Mouse (Mus musculus): ENCODE data around the gene Kansl2. TPM values are rescaled to one million over a fixed set of nuclear protein-coding genes. Genes with fewer than 3 reads are reported as not detected.
A peak's percentile ranks its signal among the peaks of the same experiment; 100 is the strongest.

The Kansl2 gene
- polyA plus RNA-seq, 1 experiment from 2014 or later, result 94.3 TPM

DNA sequence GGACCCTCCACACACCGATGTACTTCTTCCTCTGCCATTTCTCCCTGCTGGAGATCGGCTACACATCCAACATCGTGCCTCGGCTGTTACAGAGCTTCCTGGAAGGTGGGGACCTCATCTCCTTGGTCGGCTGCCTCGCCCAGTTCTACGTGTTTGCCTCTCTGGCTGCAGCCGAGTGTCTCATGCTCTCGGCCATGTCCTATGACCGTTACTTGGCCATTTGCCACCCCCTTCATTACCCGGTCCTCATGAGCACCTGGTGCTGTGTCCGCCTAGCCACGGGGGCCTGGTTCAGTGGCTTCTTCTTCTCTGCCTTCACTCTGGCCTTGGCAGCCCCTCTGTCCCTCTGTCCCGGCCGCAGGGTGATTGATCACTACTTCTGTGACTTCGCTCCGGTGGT is 36.4 kb downstream of the Kansl2 start:
- H3K9me3 ChIP-seq (ENCODE audit: control insufficient read depth, low read length), result no peaks in the 10 kb centered on the region
- no peak overlapping the region for H3K4me3 ChIP-seq (ENCODE audit: low read depth, low read length)
- H3K9ac ChIP-seq (ENCODE audit: low read depth, low read length), result no peak overlapping the region
- H3K27me3 ChIP-seq (replicated peaks; ENCODE audit: control insufficient read depth, insufficient read depth, low read length), result no peaks in the 10 kb centered on the region
- H3K4me2 ChIP-seq (ENCODE audit: low read depth, low read length), result no peak overlapping the region
- no peaks in the 10 kb centered on the region for H3K36me3 ChIP-seq (ENCODE audit: control insufficient read depth, insufficient read depth, low read length)
- no peak overlapping the region for H3K27ac ChIP-seq (replicated peaks; ENCODE audit: low read depth, low read length)
- no peaks in the 10 kb centered on the region for H3K4me1 ChIP-seq (ENCODE audit: control insufficient read depth, insufficient read depth, low read length)
- 90% methylated on average over 17 of the region's 17 CpGs for WGBS
- ATAC-seq (ENCODE audit: low read depth) (no peak), DNase-seq (ENCODE audit: low spot score) (no peak)

DNA sequence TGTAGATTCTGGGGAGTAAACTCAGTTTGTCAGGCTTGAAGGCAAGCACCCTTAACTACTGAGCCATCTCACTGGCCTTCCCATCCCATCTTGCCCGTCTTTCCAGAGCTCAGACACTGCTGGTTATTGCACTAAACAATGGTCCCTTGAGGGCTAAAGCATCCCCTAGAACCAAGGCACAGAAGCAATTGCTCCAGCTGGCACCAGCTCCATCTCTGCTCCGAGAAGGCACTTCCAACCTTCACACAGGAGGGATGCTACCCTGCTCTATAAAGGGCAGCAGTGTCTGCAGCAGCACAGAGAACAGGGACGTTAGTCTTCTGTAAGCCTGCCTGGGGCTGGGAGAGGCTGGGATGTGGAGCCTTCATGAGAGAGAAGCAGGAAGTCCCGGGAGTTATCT is 42.0 kb downstream of the Kansl2 start, which contains the start of gene Olfr279:
Gene Olfr279 (plus strand): TSS at position 301 of the 400 bp plus-strand sequence.
- Histone ChIP-seq H3K4me3 (ENCODE audit: low read depth, low read length) (no peak within 1 kb of the TSS), H3K27me3 (replicated peaks; ENCODE audit: control insufficient read depth, insufficient read depth, low read length) (no peaks in the 10 kb centered on the region), H3K9ac (ENCODE audit: low read depth, low read length) (no peak within 1 kb of the TSS), H3K9me3 (ENCODE audit: control insufficient read depth, low read length) (no peaks in the 10 kb centered on the region), H3K27ac (replicated peaks; ENCODE audit: low read depth, low read length) (no peak within 1 kb of the TSS), H3K4me2 (ENCODE audit: low read depth, low read length) (no peak within 1 kb of the TSS), H3K36me3 (ENCODE audit: control insufficient read depth, insufficient read depth, low read length) (no peaks in the 10 kb centered on the region), H3K4me1 (ENCODE audit: control insufficient read depth, insufficient read depth, low read length) (no peaks in the 10 kb centered on the region)
- ATAC-seq (ENCODE audit: low read depth) (no peak), DNase-seq (ENCODE audit: low spot score) (no peak)
- 31% methylated on average over 4 of the region's 4 CpGs for WGBS

GRCm38 (mm10) chr15:98491332-98491731 is 42.7 kb downstream of the Kansl2 start:
- Histone ChIP-seq H3K9me3 (ENCODE audit: control insufficient read depth, low read length) (no peaks in the 10 kb centered on the region), H3K4me1 (ENCODE audit: control insufficient read depth, insufficient read depth, low read length) (no peaks in the 10 kb centered on the region), H3K4me2 (ENCODE audit: low read depth, low read length) (no peak overlapping the region), H3K4me3 (ENCODE audit: low read depth, low read length) (no peak overlapping the region), H3K36me3 (ENCODE audit: control insufficient read depth, insufficient read depth, low read length) (no peaks in the 10 kb centered on the region), H3K27ac (replicated peaks; ENCODE audit: low read depth, low read length) (no peak overlapping the region), H3K9ac (ENCODE audit: low read depth, low read length) (no peak overlapping the region), H3K27me3 (replicated peaks; ENCODE audit: control insufficient read depth, insufficient read depth, low read length) (no peaks in the 10 kb centered on the region)
- ATAC-seq (ENCODE audit: low read depth), result no peak
- 79% methylated on average over 2 of the region's 2 CpGs for WGBS
- no peak for DNase-seq (ENCODE audit: low spot score)

DNA sequence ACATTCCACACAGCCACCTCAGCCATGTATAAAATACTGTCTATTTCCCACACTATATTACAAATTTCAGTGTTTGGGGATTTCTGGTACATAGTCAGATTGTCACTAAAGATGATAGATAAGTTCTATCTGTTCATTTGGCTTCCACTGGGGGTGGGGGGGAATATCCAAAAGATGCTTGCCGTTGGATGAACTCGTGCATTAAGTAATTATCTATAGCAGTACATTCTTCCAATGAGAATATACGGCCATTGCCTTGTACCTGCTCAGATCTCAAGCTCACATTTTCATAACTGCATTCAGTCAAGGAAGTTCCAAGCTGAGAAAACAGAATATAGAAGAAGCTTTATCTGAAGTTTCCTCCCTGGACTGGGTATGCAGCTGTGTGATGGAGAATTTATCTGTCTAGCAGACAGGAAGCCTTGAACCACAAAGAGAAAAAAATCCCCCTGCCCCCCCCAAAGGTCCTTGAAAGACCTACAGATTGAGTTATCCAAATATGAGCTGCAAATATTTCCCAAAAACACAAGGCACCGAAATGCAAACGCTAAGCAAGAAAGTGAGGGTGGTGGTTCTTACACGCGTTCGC is 47.5 kb downstream of the Kansl2 start:
- H3K27me3 ChIP-seq (replicated peaks; ENCODE audit: control insufficient read depth, insufficient read depth, low read length), result no peaks in the 10 kb centered on the region
- no peak for DNase-seq (ENCODE audit: low spot score)
- 93% methylated on average over 8 of the region's 8 CpGs for WGBS

DNA sequence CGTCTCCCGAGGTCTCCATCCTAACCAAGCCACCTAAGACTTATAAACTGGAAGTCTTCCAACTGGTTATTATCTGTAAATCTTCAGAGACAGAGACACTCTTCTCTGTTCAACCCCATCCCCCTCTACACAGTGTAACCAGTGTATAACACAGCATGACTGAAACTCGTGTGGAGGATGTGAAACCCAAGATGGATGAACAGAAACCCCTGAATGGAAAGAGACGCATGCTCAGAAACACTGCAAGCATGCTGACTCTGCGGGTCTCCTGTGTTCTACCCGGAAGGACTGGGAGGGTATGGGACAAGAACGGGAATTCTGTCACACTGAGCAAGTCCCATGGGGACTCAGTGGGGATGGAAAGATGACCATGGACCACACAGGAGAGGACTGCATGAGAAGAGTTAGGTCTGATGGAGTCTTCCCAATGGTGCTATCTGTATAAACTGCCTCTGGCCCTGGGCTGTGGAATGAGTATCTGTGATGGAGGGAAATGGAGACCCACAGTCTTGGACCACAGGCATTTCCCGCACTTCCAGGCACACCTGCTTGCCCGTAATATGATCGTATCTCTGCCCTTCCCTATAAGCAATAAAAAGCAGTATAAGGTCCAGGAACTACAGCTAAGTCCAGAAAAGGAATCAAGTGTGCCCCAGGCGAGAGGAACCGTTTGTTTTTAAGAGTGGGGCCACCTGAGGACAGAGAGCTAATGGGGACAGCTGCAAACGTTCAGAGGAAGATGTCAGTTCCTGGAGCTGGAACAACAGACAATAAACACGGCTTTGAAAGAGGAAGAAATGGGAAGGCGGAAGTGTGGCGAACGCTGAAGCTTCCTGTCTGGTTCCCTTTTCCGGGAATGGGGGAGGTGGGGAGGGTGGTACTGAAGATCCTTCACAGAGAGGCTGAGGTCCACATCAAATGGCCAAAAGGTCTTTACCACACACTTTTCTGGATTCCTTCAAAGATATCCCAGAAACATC is 49.9 kb downstream of the Kansl2 start:
- WGBS, result 55% methylated on average over 18 of the region's 18 CpGs
- DNase-seq (ENCODE audit: low spot score) (peak; percentile 20), ATAC-seq (ENCODE audit: low read depth) (no peak)
- Histone ChIP-seq H3K9ac (ENCODE audit: low read depth, low read length) (no peak overlapping the region), H3K4me1 (ENCODE audit: control insufficient read depth, insufficient read depth, low read length) (no peaks in the 10 kb centered on the region), H3K36me3 (ENCODE audit: control insufficient read depth, insufficient read depth, low read length) (no peaks in the 10 kb centered on the region), H3K4me3 (ENCODE audit: low read depth, low read length) (no peak overlapping the region), H3K4me2 (ENCODE audit: low read depth, low read length) (no peak overlapping the region), H3K27ac (replicated peaks; ENCODE audit: low read depth, low read length) (no peak overlapping the region), H3K9me3 (ENCODE audit: control insufficient read depth, low read length) (no peaks in the 10 kb centered on the region), H3K27me3 (replicated peaks; ENCODE audit: control insufficient read depth, insufficient read depth, low read length) (no peaks in the 10 kb centered on the region)

More for the DNA sequence above, 47.5 kb downstream of the Kansl2 start:
- Histone ChIP-seq H3K4me3 (ENCODE audit: low read depth, low read length) (no peak overlapping the region), H3K9ac (ENCODE audit: low read depth, low read length) (no peak overlapping the region), H3K27ac (replicated peaks; ENCODE audit: low read depth, low read length) (no peak overlapping the region), H3K4me2 (ENCODE audit: low read depth, low read length) (no peak overlapping the region), H3K36me3 (ENCODE audit: control insufficient read depth, insufficient read depth, low read length) (no peaks in the 10 kb centered on the region), H3K9me3 (ENCODE audit: control insufficient read depth, low read length) (no peaks in the 10 kb centered on the region), H3K4me1 (ENCODE audit: control insufficient read depth, insufficient read depth, low read length) (no peaks in the 10 kb centered on the region)
- no peak for ATAC-seq (ENCODE audit: low read depth)

- WGBS, result 62% methylated on average over 3 of the region's 3 CpGs
These were observed 51.4 kb downstream of the Kansl2 start, which contains the start of gene Lalba for GRCm38 (mm10) chr15:98482701-98483100. TSS of gene Lalba (minus strand) at chr15:98482721.

GRCm38 (mm10) chr15:98479568-98480102 is 54.4 kb downstream of the Kansl2 start:
- Histone ChIP-seq H3K4me2 (ENCODE audit: low read depth, low read length) (no peak overlapping the region), H3K36me3 (ENCODE audit: control insufficient read depth, insufficient read depth, low read length) (no peaks in the 10 kb centered on the region), H3K9me3 (ENCODE audit: control insufficient read depth, low read length) (no peaks in the 10 kb centered on the region), H3K4me3 (ENCODE audit: low read depth, low read length) (no peak overlapping the region), H3K27me3 (replicated peaks; ENCODE audit: control insufficient read depth, insufficient read depth, low read length) (no peaks in the 10 kb centered on the region), H3K9ac (ENCODE audit: low read depth, low read length) (no peak overlapping the region), H3K4me1 (ENCODE audit: control insufficient read depth, insufficient read depth, low read length) (no peaks in the 10 kb centered on the region), H3K27ac (replicated peaks; ENCODE audit: low read depth, low read length) (no peak overlapping the region)
- WGBS, result 75% methylated on average over 7 of the region's 7 CpGs
- DNase-seq (ENCODE audit: low spot score) (no peak), ATAC-seq (ENCODE audit: low read depth) (no peak)

More at GRCm38 (mm10) chr15:98482701-98483100, 51.4 kb downstream of the Kansl2 start, which contains the start of gene Lalba:
- Histone ChIP-seq H3K9me3 (ENCODE audit: control insufficient read depth, low read length) (no peaks in the 10 kb centered on the region), H3K27ac (replicated peaks; ENCODE audit: low read depth, low read length) (no peak within 1 kb of the TSS), H3K4me1 (ENCODE audit: control insufficient read depth, insufficient read depth, low read length) (no peaks in the 10 kb centered on the region), H3K9ac (ENCODE audit: low read depth, low read length) (no peak within 1 kb of the TSS), H3K4me3 (ENCODE audit: low read depth, low read length) (no peak within 1 kb of the TSS), H3K36me3 (ENCODE audit: control insufficient read depth, insufficient read depth, low read length) (no peaks in the 10 kb centered on the region), H3K4me2 (ENCODE audit: low read depth, low read length) (no peak within 1 kb of the TSS), H3K27me3 (replicated peaks; ENCODE audit: control insufficient read depth, insufficient read depth, low read length) (no peaks in the 10 kb centered on the region)
- ATAC-seq (ENCODE audit: low read depth) (no peak), DNase-seq (ENCODE audit: low spot score) (no peak)

GRCm38 (mm10) chr15:98476281-98476680 is 57.8 kb downstream of the Kansl2 start:
- Histone ChIP-seq H3K36me3 (ENCODE audit: control insufficient read depth, insufficient read depth, low read length) (no peaks in the 10 kb centered on the region), H3K9me3 (ENCODE audit: control insufficient read depth, low read length) (no peaks in the 10 kb centered on the region), H3K27ac (replicated peaks; ENCODE audit: low read depth, low read length) (no peak overlapping the region), H3K27me3 (replicated peaks; ENCODE audit: control insufficient read depth, insufficient read depth, low read length) (no peaks in the 10 kb centered on the region), H3K4me1 (ENCODE audit: control insufficient read depth, insufficient read depth, low read length) (no peaks in the 10 kb centered on the region), H3K9ac (ENCODE audit: low read depth, low read length) (no peak overlapping the region), H3K4me3 (ENCODE audit: low read depth, low read length) (no peak overlapping the region), H3K4me2 (ENCODE audit: low read depth, low read length) (no peak overlapping the region)
- no peak for ATAC-seq (ENCODE audit: low read depth)
- no peak for DNase-seq (ENCODE audit: low spot score)
- 76% methylated on average over 5 of the region's 5 CpGs for WGBS

All from embryonic facial prominence, embryonic 14.5 days (tissue).